Mouse (Mus musculus): Measurements from ENCODE around the gene 1110057P08Rik. TPM values are rescaled to one million over a fixed set of nuclear protein-coding genes. Genes with fewer than 3 reads are reported as not detected.

The 1110057P08Rik gene
- polyA plus RNA-seq, 1 experiment from 2014 or later: not detected

- 54% methylated on average over 1 of the region's 1 CpGs for WGBS
- DNase-seq (ENCODE audit: low spot score): no peak
These were observed 31.0 kb downstream of the 1110057P08Rik start, which contains the start of gene Krtap20-2 for GRCm38 (mm10) chr16:89205561-89205960. Krtap20-2 (plus strand) TSS chr16:89205861.

More at GRCm38 (mm10) chr16:89205561-89205960, 31.0 kb downstream of the 1110057P08Rik start, which contains the start of gene Krtap20-2:
- H3K4me3 ChIP-seq (ENCODE audit: low read depth, low read length): no peak within 1 kb of the TSS
- no peak for ATAC-seq (ENCODE audit: low FRiP score, low TSS enrichment)
- no peaks in the 10 kb centered on the region for H3K36me3 ChIP-seq (ENCODE audit: control insufficient read depth, insufficient read depth, low read length)
- H3K27ac ChIP-seq (replicated peaks): no peak within 1 kb of the TSS
- H3K4me2 ChIP-seq (replicated peaks; ENCODE audit: low read depth): no peak within 1 kb of the TSS
- no peaks in the 10 kb centered on the region for H3K4me1 ChIP-seq (replicated peaks; ENCODE audit: control insufficient read depth, insufficient read depth)
- no peaks in the 10 kb centered on the region for H3K9me3 ChIP-seq (ENCODE audit: control insufficient read depth, low read length)
- H3K27me3 ChIP-seq (ENCODE audit: control insufficient read depth, insufficient read depth, low read length): no peaks in the 10 kb centered on the region
- no peak within 1 kb of the TSS for H3K9ac ChIP-seq (ENCODE audit: low read length)
- TF ChIP-seq CTCF (IDR thresholded peaks at IDR 0.05; ENCODE audit: low read depth) (no peak), EP300 (optimal IDR thresholded peaks at IDR 0.05) (no peak)

Other genes starting within 250 kb of the 1110057P08Rik start
- gene Krtap19-9b, start 242.5 kb upstream of the 1110057P08Rik start, polyA plus RNA-seq (2015; fragmentation: Nextera tagmentation; extraction: Ambion mirVana): not detected in 2 replicates
- not detected in 2 replicates for gene Krtap16-3, start 211.9 kb upstream of the 1110057P08Rik start, polyA plus RNA-seq (2015; fragmentation: Nextera tagmentation; extraction: Ambion mirVana)
- not detected in 2 replicates for gene Krtap22-2, start 164.0 kb upstream of the 1110057P08Rik start, polyA plus RNA-seq (2015; fragmentation: Nextera tagmentation; extraction: Ambion mirVana)
- gene Gm10229, start 159.5 kb upstream of the 1110057P08Rik start, polyA plus RNA-seq (2015; fragmentation: Nextera tagmentation; extraction: Ambion mirVana): not detected in 2 replicates
- not detected in 2 replicates for gene Krtap6-1, start 143.0 kb upstream of the 1110057P08Rik start, polyA plus RNA-seq (2015; fragmentation: Nextera tagmentation; extraction: Ambion mirVana)
- gene Gm10228, start 133.3 kb upstream of the 1110057P08Rik start, polyA plus RNA-seq (2015; fragmentation: Nextera tagmentation; extraction: Ambion mirVana): not detected in 2 replicates
- gene Krtap6-5, start 126.9 kb upstream of the 1110057P08Rik start, polyA plus RNA-seq (2015; fragmentation: Nextera tagmentation; extraction: Ambion mirVana): not detected in 2 replicates
- not detected in 2 replicates for gene 1110025L11Rik, start 110.7 kb upstream of the 1110057P08Rik start, polyA plus RNA-seq (2015; fragmentation: Nextera tagmentation; extraction: Ambion mirVana)
- gene Krtap6-3, start 90.7 kb upstream of the 1110057P08Rik start, polyA plus RNA-seq (2015; fragmentation: Nextera tagmentation; extraction: Ambion mirVana): not detected in 2 replicates
- gene Gm6358, start 33.9 kb upstream of the 1110057P08Rik start, polyA plus RNA-seq (2015; fragmentation: Nextera tagmentation; extraction: Ambion mirVana): not detected in 2 replicates
- gene Gm10061, start 23.6 kb upstream of the 1110057P08Rik start, polyA plus RNA-seq (2015; fragmentation: Nextera tagmentation; extraction: Ambion mirVana): not detected in 2 replicates
- not detected in 2 replicates for gene Gm9789, start 16.8 kb upstream of the 1110057P08Rik start, polyA plus RNA-seq (2015; fragmentation: Nextera tagmentation; extraction: Ambion mirVana)
- gene Gm7735, start 5.2 kb upstream of the 1110057P08Rik start, polyA plus RNA-seq (2015; fragmentation: Nextera tagmentation; extraction: Ambion mirVana): not detected in 2 replicates
- gene Krtap20-2, start 31.1 kb downstream of the 1110057P08Rik start, polyA plus RNA-seq (2015; fragmentation: Nextera tagmentation; extraction: Ambion mirVana): not detected in 2 replicates
- not detected in 2 replicates for gene Krtap21-1, start 229.1 kb downstream of the 1110057P08Rik start, polyA plus RNA-seq (2015; fragmentation: Nextera tagmentation; extraction: Ambion mirVana)
- gene Krtap6-2, start 245.4 kb downstream of the 1110057P08Rik start, polyA plus RNA-seq (2015; fragmentation: Nextera tagmentation; extraction: Ambion mirVana): not detected in 2 replicates

Data from stomach, postnatal 0 days (tissue).